Mouse (Mus musculus): ENCODE results near the gene Gm42372. TPM values are rescaled to one million over a fixed set of nuclear protein-coding genes. Genes with fewer than 3 reads are reported as not detected.

Gm42372 gene
- polyA plus RNA-seq, 1 experiment, result 0.40 TPM

DNA sequence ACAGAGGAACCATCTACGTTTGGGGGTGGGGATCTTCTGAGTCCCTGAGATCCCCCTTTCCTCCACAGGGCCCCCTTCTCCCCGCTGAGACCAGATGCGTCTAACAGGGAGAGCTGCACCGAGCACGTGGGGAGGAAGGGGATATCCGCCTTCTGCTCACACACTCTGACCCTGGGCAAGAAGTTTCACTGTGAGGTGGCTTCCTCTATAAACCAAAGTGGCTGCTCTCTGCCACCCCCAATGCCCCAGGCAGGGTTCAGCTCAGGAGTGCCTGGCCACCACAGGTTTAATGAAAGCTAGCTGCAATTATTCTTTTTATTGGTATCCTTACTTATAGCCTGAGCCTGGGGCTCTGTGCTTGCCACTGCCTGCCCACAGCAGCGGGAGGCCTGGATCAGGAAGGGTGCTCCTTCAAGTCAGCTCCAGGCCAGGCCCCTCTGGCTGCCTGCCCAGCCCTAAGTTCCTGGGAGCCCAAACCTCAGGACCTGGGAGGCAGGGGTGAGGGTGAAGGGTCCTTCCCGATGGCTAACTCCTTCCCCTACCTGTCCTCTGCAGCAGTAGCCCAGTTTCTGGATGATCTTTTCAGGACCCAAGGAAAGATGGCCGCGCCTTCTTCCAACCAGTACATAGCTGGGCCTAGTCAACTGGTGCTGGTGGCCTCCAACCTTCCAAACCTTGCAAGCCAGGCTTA, 42.1 kb downstream of the Gm42372 start:
- 28% methylated on average over 10 of the region's 10 CpGs for WGBS
- peak overlapping the region; percentile 87 for H3K27ac ChIP-seq (ENCODE audit: insufficient read depth, low read length)
- DNase-seq (ENCODE audit: low read depth in 1 of 2, low spot score in 2 of 2), result peak; percentile 9 to 66
- H3K4me1 ChIP-seq (ENCODE audit: control insufficient read depth, insufficient read depth, insufficient read length), result peaks cover 40% of the 10 kb centered on the region
- peak overlapping the region; percentile 51 for H3K4me3 ChIP-seq (ENCODE audit: extremely low read depth, insufficient read depth, insufficient read length)
- H3K27me3 ChIP-seq (ENCODE audit: control insufficient read depth, insufficient read depth, low read length), result no peaks in the 10 kb centered on the region
- TF ChIP-seq CTCF (IDR thresholded peaks at IDR 0.05; ENCODE audit: extremely low read depth, insufficient read depth, insufficient read length, insufficient replicate concordance) (no peak), POLR2A (IDR thresholded peaks at IDR 0.05; ENCODE audit: low read depth, low read length) (no peak; the same call in 1 of the 2 replicates)
- peaks cover 22% of the 10 kb centered on the region for H3K36me3 ChIP-seq (ENCODE audit: control insufficient read depth, insufficient read depth, low read length)

DNA sequence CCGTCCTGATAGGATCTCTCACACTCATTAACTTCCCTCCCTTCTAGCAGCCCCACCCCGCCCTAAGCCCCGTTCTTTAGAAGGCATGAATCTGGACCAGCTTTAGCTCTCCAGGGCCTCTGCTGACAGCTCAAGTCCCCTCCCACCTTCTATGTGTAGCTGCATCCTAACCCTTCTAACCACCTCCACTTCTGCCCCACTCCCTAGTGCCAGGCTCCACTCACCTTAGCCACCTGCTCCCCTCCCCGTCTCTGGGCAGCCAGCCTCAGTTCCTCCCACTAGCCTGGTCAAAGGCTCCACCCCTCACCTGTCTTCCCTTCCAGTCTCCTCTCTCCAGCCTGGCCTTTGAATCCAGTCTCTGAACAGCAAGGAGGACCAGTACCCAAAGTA, 42.6 kb downstream of the Gm42372 start:
- Histone ChIP-seq H3K4me1 (ENCODE audit: control insufficient read depth, insufficient read depth, insufficient read length) (peaks cover 40% of the 10 kb centered on the region), H3K4me3 (ENCODE audit: extremely low read depth, insufficient read depth, insufficient read length) (no peak overlapping the region), H3K36me3 (ENCODE audit: control insufficient read depth, insufficient read depth, low read length) (peaks cover 17% of the 10 kb centered on the region), H3K27ac (ENCODE audit: insufficient read depth, low read length) (peak overlapping the region; percentile 87), H3K27me3 (ENCODE audit: control insufficient read depth, insufficient read depth, low read length) (no peaks in the 10 kb centered on the region)
- TF ChIP-seq CTCF (IDR thresholded peaks at IDR 0.05; ENCODE audit: extremely low read depth, insufficient read depth, insufficient read length, insufficient replicate concordance), result no peak
- no peak for TF ChIP-seq POLR2A (IDR thresholded peaks at IDR 0.05; ENCODE audit: low read depth, low read length)
- DNase-seq (ENCODE audit: low read depth in 1 of 2, low spot score in 2 of 2), result no peak
- WGBS, result 19% methylated on average over 4 of the region's 4 CpGs

DNA sequence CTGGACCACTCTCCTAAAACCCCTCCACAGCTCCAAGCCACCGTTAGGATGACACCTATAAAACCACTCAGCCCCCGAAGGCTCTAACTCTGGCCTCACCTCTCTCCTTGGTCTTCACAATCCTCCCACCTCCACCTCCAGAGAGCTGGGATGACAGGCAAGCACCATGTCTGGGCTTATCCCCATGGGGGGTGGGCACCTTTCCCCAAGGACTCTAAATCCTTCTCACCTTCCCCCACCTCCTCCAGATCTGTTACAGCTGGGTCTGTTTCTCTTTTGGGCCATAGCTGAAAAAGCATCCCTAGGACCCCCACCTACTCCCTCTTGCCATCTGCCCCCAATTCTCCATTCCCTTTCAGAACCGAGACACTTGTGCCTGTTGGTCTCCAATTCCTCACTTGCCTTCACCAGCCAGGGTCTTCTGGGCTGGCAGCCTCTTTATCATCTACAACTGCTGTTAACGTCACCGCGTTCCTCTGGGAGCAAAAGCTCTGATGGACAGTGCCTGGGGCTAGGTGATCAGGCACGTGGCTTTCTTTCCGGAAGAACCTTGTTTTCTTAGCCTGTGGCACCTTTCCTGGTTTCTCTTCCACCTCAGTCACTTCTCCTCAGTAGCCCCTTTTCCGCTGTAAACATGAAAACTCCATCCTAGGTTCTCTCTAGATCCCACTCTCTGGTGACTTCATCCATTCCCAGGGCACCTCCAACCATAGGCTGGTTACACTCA, 43.2 kb downstream of the Gm42372 start:
- peak overlapping the region; percentile 87 for H3K27ac ChIP-seq (ENCODE audit: insufficient read depth, low read length)
- TF ChIP-seq POLR2A (IDR thresholded peaks at IDR 0.05; ENCODE audit: low read depth, low read length) (no peak), CTCF (IDR thresholded peaks at IDR 0.05; ENCODE audit: extremely low read depth, insufficient read depth, insufficient read length, insufficient replicate concordance) (no peak)
- H3K4me3 ChIP-seq (ENCODE audit: extremely low read depth, insufficient read depth, insufficient read length), result peak overlapping the region; percentile 14; the same call in 1 of the 2 replicates
- H3K36me3 ChIP-seq (ENCODE audit: control insufficient read depth, insufficient read depth, low read length), result peaks cover 13% of the 10 kb centered on the region
- WGBS, result 45% methylated on average over 9 of the region's 9 CpGs
- no peaks in the 10 kb centered on the region for H3K27me3 ChIP-seq (ENCODE audit: control insufficient read depth, insufficient read depth, low read length)
- peaks cover 40% of the 10 kb centered on the region for H3K4me1 ChIP-seq (ENCODE audit: control insufficient read depth, insufficient read depth, insufficient read length)
- no peak for DNase-seq (ENCODE audit: low read depth in 1 of 2, low spot score in 2 of 2)

DNA sequence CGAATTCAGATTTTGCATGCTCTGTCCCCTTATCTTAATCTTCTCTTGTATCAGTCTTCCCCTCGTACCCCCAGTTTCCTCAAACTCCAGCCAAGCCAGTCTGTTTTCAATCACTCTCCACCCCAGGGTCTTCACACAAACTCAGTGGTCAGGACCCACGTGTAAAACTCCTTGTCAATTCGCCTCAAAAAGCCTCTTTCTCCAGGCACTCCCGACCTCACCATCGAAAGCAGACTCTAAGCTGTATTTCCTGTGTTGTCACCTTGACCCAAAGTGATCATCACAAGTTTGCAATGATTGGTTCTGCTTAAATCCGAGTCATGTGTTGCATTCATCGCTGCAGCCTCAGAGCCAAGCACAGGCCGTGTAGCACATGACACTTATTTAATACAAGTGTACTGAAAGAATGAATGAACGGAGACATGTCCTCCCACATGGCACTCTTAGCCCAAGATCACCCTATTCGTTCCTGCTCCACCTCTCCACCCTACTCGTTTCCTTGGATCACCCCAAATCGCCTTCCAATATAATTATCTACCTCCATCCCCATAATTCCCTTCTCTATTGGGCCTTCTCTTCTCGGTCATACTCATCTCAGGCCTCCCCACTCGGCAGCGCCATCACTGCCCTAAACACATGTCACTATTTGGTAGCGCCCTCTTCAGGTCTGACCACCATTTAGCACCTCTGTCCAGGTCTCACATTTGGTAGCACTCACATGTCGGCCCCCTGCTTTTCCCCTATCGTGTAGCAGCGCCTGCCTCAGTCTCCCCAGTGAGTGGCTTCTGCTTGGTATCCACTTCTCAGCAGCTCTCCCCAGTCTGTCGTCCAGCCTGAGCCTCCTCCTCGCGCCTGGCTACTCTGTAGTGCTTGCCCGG, 44.1 kb downstream of the Gm42372 start:
- H3K4me3 ChIP-seq (ENCODE audit: extremely low read depth, insufficient read depth, insufficient read length), result peak overlapping the region; percentile 97
- DNase-seq (ENCODE audit: low read depth in 1 of 2, low spot score in 2 of 2), result peak; percentile 40 to 43
- H3K4me1 ChIP-seq (ENCODE audit: control insufficient read depth, insufficient read depth, insufficient read length), result peaks cover 40% of the 10 kb centered on the region
- 2% methylated on average over 24 of the region's 24 CpGs for WGBS
- H3K36me3 ChIP-seq (ENCODE audit: control insufficient read depth, insufficient read depth, low read length), result peaks cover 6% of the 10 kb centered on the region
- H3K27ac ChIP-seq (ENCODE audit: insufficient read depth, low read length), result peak overlapping the region; percentile 87
- TF ChIP-seq POLR2A (IDR thresholded peaks at IDR 0.05; ENCODE audit: low read depth, low read length), result no peak
- TF ChIP-seq CTCF (IDR thresholded peaks at IDR 0.05; ENCODE audit: extremely low read depth, insufficient read depth, insufficient read length, insufficient replicate concordance), result no peak; the same call in 1 of the 2 replicates
- H3K27me3 ChIP-seq (ENCODE audit: control insufficient read depth, insufficient read depth, low read length), result no peaks in the 10 kb centered on the region

GRCm38 (mm10) chr7:17027588-17028343, 44.9 kb downstream of the Gm42372 start, which contains the start of gene Ppp5c:
Ppp5c (minus strand) TSS chr7:17027924.
- Histone ChIP-seq H3K27ac (ENCODE audit: insufficient read depth, low read length) (peak within 1 kb of the TSS; percentile 87), H3K27me3 (ENCODE audit: control insufficient read depth, insufficient read depth, low read length) (no peaks in the 10 kb centered on the region), H3K4me1 (ENCODE audit: control insufficient read depth, insufficient read depth, insufficient read length) (peaks cover 40% of the 10 kb centered on the region), H3K4me3 (ENCODE audit: extremely low read depth, insufficient read depth, insufficient read length) (peak within 1 kb of the TSS; percentile 97), H3K36me3 (ENCODE audit: control insufficient read depth, insufficient read depth, low read length) (no peaks in the 10 kb centered on the region)
- TF ChIP-seq POLR2A (IDR thresholded peaks at IDR 0.05; ENCODE audit: low read depth, low read length) (no peak), CTCF (IDR thresholded peaks at IDR 0.05; ENCODE audit: extremely low read depth, insufficient read depth, insufficient read length, insufficient replicate concordance) (no peak)
- WGBS, result under 1% methylated on average over 58 of the region's 58 CpGs
- DNase-seq (ENCODE audit: low read depth in 1 of 2, low spot score in 2 of 2), result peak; percentile 53 to 83

DNA sequence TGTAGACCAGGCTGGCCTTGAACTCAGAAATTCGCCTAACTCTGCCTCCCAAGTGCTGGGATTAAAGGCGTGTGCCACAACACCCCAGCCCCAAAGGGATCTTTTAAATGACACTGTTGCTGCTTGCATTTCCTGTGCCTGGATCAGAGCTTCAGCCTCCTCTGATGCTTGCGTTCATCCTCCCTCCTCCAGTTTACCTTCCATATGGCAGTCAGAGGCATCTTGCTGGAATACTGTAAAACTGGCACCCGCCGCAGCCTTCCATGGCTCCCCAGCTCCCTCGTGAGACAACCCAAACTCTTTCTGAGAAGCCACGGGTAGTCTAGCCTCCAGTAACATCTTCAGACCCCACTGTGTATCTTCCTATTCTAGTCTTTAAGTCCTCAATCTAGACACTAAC, 46.0 kb downstream of the Gm42372 start:
- no peak overlapping the region for H3K27ac ChIP-seq (ENCODE audit: insufficient read depth, low read length)
- H3K4me3 ChIP-seq (ENCODE audit: extremely low read depth, insufficient read depth, insufficient read length), result no peak overlapping the region
- DNase-seq (ENCODE audit: low read depth in 1 of 2, low spot score in 2 of 2), result no peak

More for the DNA sequence above, 46.0 kb downstream of the Gm42372 start:
- TF ChIP-seq POLR2A (IDR thresholded peaks at IDR 0.05; ENCODE audit: low read depth, low read length) (no peak), CTCF (IDR thresholded peaks at IDR 0.05; ENCODE audit: extremely low read depth, insufficient read depth, insufficient read length, insufficient replicate concordance) (no peak)
- H3K27me3 ChIP-seq (ENCODE audit: control insufficient read depth, insufficient read depth, low read length), result no peaks in the 10 kb centered on the region
- WGBS, result 85% methylated on average over 7 of the region's 7 CpGs
- no peaks in the 10 kb centered on the region for H3K36me3 ChIP-seq (ENCODE audit: control insufficient read depth, insufficient read depth, low read length)
- H3K4me1 ChIP-seq (ENCODE audit: control insufficient read depth, insufficient read depth, insufficient read length), result peaks cover 31% of the 10 kb centered on the region

All from spleen, adult 2 months (tissue).